Mouse (Mus musculus): ENCODE measurements at regions not wholly inside any gene's neighbourhood (a gene's known extent, or its start where the extent isn't known, plus 50 kb on each side); places are given as distances from the start of the nearest gene placed in this dataset.
A peak's percentile ranks its signal among the peaks of the same experiment; 100 is the strongest.

DNA sequence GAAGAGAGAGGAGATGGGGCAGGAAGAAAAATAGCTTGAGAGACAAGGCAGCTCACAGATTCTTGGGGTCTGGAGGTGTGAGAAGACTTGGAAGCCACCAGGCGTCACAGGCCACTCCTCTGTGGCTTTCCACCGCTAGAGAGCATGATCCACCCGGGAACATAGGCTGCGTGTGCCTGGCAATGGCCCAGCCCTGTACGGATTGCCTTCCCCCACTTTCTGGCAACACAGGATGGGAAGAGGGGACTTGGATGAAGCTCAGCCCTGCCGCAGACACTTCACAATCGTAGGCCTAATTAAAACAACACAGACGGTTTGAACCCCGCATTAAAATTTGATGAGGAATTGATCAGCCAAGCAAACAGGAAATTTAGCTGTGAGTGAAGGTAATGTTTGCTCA lies 209.8 kb downstream of the Dhx35 start:
- H3K9me3 ChIP-seq (replicated peaks; ENCODE audit: control insufficient read depth, low read length): no peaks in the 10 kb centered on the region
- no peak for ATAC-seq (ENCODE audit: insufficient read depth, low FRiP score)
- no peak overlapping the region for H3K9ac ChIP-seq (ENCODE audit: low read length)
- H3K4me3 ChIP-seq (replicated peaks; ENCODE audit: low read length): no peak overlapping the region
- no peaks in the 10 kb centered on the region for H3K27me3 ChIP-seq (ENCODE audit: control insufficient read depth, insufficient read depth, low read length)
- no peaks in the 10 kb centered on the region for H3K4me1 ChIP-seq (ENCODE audit: control insufficient read depth, insufficient read depth, low read length)
- H3K36me3 ChIP-seq (ENCODE audit: control insufficient read depth, insufficient read depth, low read length): no peaks in the 10 kb centered on the region
- no peak overlapping the region for H3K4me2 ChIP-seq (ENCODE audit: low read depth, low read length)
- H3K27ac ChIP-seq (ENCODE audit: low read length): no peak overlapping the region
- WGBS: 66% methylated on average over 9 of the region's 9 CpGs

DNA sequence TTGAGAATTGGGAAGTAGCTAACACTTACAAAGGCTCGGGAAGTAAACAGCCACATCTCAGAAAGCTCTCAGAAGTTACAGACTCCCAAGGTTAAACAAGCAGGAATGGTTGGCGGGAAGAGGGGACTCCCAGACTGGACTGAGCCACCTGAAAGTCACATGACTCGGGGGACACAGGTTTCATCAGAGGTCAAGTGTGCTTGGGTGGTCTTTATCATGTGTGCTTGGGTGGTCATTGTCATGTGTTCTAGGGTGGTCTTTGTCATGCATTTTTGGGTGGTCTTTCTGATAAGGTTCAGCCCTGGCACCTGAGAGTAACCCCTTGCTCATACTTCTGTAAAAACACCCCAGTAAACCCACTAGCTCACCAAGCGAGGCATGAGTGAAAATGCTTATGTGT lies 218.1 kb downstream of the Dhx35 start:
- Histone ChIP-seq H3K9me3 (replicated peaks; ENCODE audit: control insufficient read depth, low read length) (no peaks in the 10 kb centered on the region), H3K4me2 (ENCODE audit: low read depth, low read length) (no peak overlapping the region), H3K9ac (ENCODE audit: low read length) (no peak overlapping the region), H3K4me1 (ENCODE audit: control insufficient read depth, insufficient read depth, low read length) (no peaks in the 10 kb centered on the region), H3K27me3 (ENCODE audit: control insufficient read depth, insufficient read depth, low read length) (no peaks in the 10 kb centered on the region), H3K27ac (ENCODE audit: low read length) (no peak overlapping the region), H3K36me3 (ENCODE audit: control insufficient read depth, insufficient read depth, low read length) (no peaks in the 10 kb centered on the region), H3K4me3 (replicated peaks; ENCODE audit: low read length) (no peak overlapping the region)
- WGBS: 69% methylated on average over 4 of the region's 4 CpGs
- ATAC-seq (ENCODE audit: insufficient read depth, low FRiP score): no peak

GRCm38 (mm10) chr2:159014553-159014952 lies 219.9 kb downstream of the Dhx35 start:
- Histone ChIP-seq H3K36me3 (ENCODE audit: control insufficient read depth, insufficient read depth, low read length) (no peaks in the 10 kb centered on the region), H3K9ac (ENCODE audit: low read length) (no peak overlapping the region), H3K4me3 (replicated peaks; ENCODE audit: low read length) (no peak overlapping the region), H3K4me1 (ENCODE audit: control insufficient read depth, insufficient read depth, low read length) (no peaks in the 10 kb centered on the region), H3K4me2 (ENCODE audit: low read depth, low read length) (no peak overlapping the region), H3K9me3 (replicated peaks; ENCODE audit: control insufficient read depth, low read length) (no peaks in the 10 kb centered on the region), H3K27ac (ENCODE audit: low read length) (no peak overlapping the region), H3K27me3 (ENCODE audit: control insufficient read depth, insufficient read depth, low read length) (no peaks in the 10 kb centered on the region)
- no peak for ATAC-seq (ENCODE audit: insufficient read depth, low FRiP score)
- WGBS: 66% methylated on average over 8 of the region's 8 CpGs

DNA sequence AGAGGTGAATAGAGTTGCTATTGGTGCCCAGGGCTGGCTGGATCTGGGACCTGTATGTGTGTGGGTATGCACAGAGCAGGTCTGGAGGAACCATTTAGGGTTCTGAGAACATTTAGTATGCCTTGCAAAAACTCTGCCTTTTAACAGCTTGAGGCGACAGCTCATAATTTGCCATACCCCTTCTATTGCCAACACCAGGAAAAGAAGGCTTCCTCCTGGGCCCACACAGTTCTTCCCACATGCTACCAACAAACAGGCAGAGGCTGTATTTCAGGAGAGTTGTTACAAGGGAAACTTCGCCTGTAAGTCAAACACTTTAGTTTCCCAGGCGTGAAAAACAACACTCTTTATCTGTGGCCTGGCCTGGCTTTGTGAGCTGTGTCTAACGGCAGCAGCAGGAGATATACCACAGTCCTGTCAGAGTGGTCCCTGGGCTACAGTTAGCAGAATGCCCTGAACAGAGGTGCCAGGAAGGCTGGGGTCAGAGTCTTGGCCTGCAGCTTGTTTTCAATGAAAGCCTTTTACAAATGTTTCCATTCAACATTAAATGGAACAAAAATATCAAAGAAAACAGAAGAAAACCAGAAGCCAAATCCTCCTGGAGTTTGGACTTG lies 225.4 kb downstream of the Dhx35 start:
- no peak overlapping the region for H3K9ac ChIP-seq (ENCODE audit: low read length)
- 37% methylated on average over 4 of the region's 4 CpGs for WGBS
- H3K27ac ChIP-seq (ENCODE audit: low read length): no peak overlapping the region
- H3K36me3 ChIP-seq (ENCODE audit: control insufficient read depth, insufficient read depth, low read length): no peaks in the 10 kb centered on the region
- no peaks in the 10 kb centered on the region for H3K9me3 ChIP-seq (replicated peaks; ENCODE audit: control insufficient read depth, low read length)
- H3K4me1 ChIP-seq (ENCODE audit: control insufficient read depth, insufficient read depth, low read length): no peaks in the 10 kb centered on the region
- no peak overlapping the region for H3K4me3 ChIP-seq (replicated peaks; ENCODE audit: low read length)
- H3K4me2 ChIP-seq (ENCODE audit: low read depth, low read length): no peak overlapping the region
- ATAC-seq (ENCODE audit: insufficient read depth, low FRiP score): no peak
- H3K27me3 ChIP-seq (ENCODE audit: control insufficient read depth, insufficient read depth, low read length): no peaks in the 10 kb centered on the region

GRCm38 (mm10) chr2:159032147-159032546 lies 237.5 kb downstream of the Dhx35 start:
- no peaks in the 10 kb centered on the region for H3K4me1 ChIP-seq (ENCODE audit: control insufficient read depth, insufficient read depth, low read length)
- H3K4me2 ChIP-seq (ENCODE audit: low read depth, low read length): no peak overlapping the region
- no peaks in the 10 kb centered on the region for H3K9me3 ChIP-seq (replicated peaks; ENCODE audit: control insufficient read depth, low read length)
- H3K27me3 ChIP-seq (ENCODE audit: control insufficient read depth, insufficient read depth, low read length): no peaks in the 10 kb centered on the region
- no peaks in the 10 kb centered on the region for H3K36me3 ChIP-seq (ENCODE audit: control insufficient read depth, insufficient read depth, low read length)
- H3K4me3 ChIP-seq (replicated peaks; ENCODE audit: low read length): no peak overlapping the region
- ATAC-seq (ENCODE audit: insufficient read depth, low FRiP score): no peak
- 65% methylated on average over 8 of the region's 8 CpGs for WGBS
- no peak overlapping the region for H3K9ac ChIP-seq (ENCODE audit: low read length)
- H3K27ac ChIP-seq (ENCODE audit: low read length): no peak overlapping the region

- Histone ChIP-seq H3K4me1 (ENCODE audit: control insufficient read depth, insufficient read depth, low read length) (no peaks in the 10 kb centered on the region), H3K4me2 (ENCODE audit: low read depth, low read length) (no peak overlapping the region), H3K9me3 (replicated peaks; ENCODE audit: control insufficient read depth, low read length) (no peaks in the 10 kb centered on the region), H3K4me3 (replicated peaks; ENCODE audit: low read length) (no peak overlapping the region), H3K9ac (ENCODE audit: low read length) (no peak overlapping the region), H3K27ac (ENCODE audit: low read length) (no peak overlapping the region), H3K27me3 (ENCODE audit: control insufficient read depth, insufficient read depth, low read length) (no peaks in the 10 kb centered on the region), H3K36me3 (ENCODE audit: control insufficient read depth, insufficient read depth, low read length) (no peaks in the 10 kb centered on the region)
- WGBS: 18% methylated on average over 4 of the region's 4 CpGs
- no peak for ATAC-seq (ENCODE audit: insufficient read depth, low FRiP score)
Observed at GRCm38 (mm10) chr2:159039916-159040315, 245.3 kb downstream of the Dhx35 start.

- no peak overlapping the region for H3K4me3 ChIP-seq (replicated peaks; ENCODE audit: low read length)
- peaks cover 4% of the 10 kb centered on the region; the same call in 1 of the 2 replicates for H3K4me1 ChIP-seq (ENCODE audit: control insufficient read depth, insufficient read depth, low read length)
- no peaks in the 10 kb centered on the region for H3K27me3 ChIP-seq (ENCODE audit: control insufficient read depth, insufficient read depth, low read length)
- H3K4me2 ChIP-seq (ENCODE audit: low read depth, low read length): no peak overlapping the region
- no peak overlapping the region for H3K9ac ChIP-seq (ENCODE audit: low read length)
- peak; percentile 69 for ATAC-seq (ENCODE audit: insufficient read depth, low FRiP score)
- H3K27ac ChIP-seq (ENCODE audit: low read length): no peak overlapping the region
- no peaks in the 10 kb centered on the region for H3K36me3 ChIP-seq (ENCODE audit: control insufficient read depth, insufficient read depth, low read length)
- 58% methylated on average over 10 of the region's 10 CpGs for WGBS
- H3K9me3 ChIP-seq (replicated peaks; ENCODE audit: control insufficient read depth, low read length): no peaks in the 10 kb centered on the region
Observed at GRCm38 (mm10) chr2:159053534-159053933, 258.9 kb downstream of the Dhx35 start.

GRCm38 (mm10) chr2:159053936-159054335 lies 259.3 kb downstream of the Dhx35 start:
- Histone ChIP-seq H3K27me3 (ENCODE audit: control insufficient read depth, insufficient read depth, low read length) (no peaks in the 10 kb centered on the region), H3K36me3 (ENCODE audit: control insufficient read depth, insufficient read depth, low read length) (no peaks in the 10 kb centered on the region), H3K4me2 (ENCODE audit: low read depth, low read length) (no peak overlapping the region), H3K4me1 (ENCODE audit: control insufficient read depth, insufficient read depth, low read length) (peaks cover 4% of the 10 kb centered on the region; the same call in 1 of the 2 replicates), H3K9me3 (replicated peaks; ENCODE audit: control insufficient read depth, low read length) (no peaks in the 10 kb centered on the region), H3K4me3 (replicated peaks; ENCODE audit: low read length) (no peak overlapping the region), H3K9ac (ENCODE audit: low read length) (no peak overlapping the region), H3K27ac (ENCODE audit: low read length) (no peak overlapping the region)
- 58% methylated on average over 4 of the region's 4 CpGs for WGBS
- no peak; the same call in 1 of the 2 replicates for ATAC-seq (ENCODE audit: insufficient read depth, low FRiP score)

DNA sequence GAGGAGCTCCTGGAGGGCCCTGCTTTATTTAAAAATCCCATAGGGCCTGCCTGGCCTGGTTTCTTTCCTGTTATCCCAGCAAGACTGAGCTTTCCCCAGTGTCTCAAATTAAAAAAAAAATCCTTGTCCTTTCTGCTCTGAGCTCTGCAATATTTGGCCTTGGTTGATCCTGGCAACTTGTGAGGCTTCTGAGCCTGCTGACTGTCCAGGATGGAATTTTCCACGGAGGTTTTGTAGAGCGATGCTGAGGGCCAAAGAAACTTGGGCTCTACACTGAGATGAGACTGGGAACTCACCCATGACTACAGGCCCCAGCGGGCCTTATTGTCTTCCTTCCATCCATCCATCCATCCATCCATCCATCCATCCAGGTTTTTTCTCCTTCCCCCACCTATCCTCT lies 259.8 kb downstream of the Dhx35 start:
- WGBS: 89% methylated on average over 3 of the region's 3 CpGs
- no peaks in the 10 kb centered on the region for H3K9me3 ChIP-seq (replicated peaks; ENCODE audit: control insufficient read depth, low read length)
- no peak overlapping the region for H3K4me2 ChIP-seq (ENCODE audit: low read depth, low read length)
- no peak overlapping the region for H3K9ac ChIP-seq (ENCODE audit: low read length)
- H3K4me1 ChIP-seq (ENCODE audit: control insufficient read depth, insufficient read depth, low read length): peaks cover 4% of the 10 kb centered on the region; the same call in 1 of the 2 replicates
- H3K27me3 ChIP-seq (ENCODE audit: control insufficient read depth, insufficient read depth, low read length): no peaks in the 10 kb centered on the region
- no peak overlapping the region for H3K4me3 ChIP-seq (replicated peaks; ENCODE audit: low read length)
- ATAC-seq (ENCODE audit: insufficient read depth, low FRiP score): no peak
- H3K36me3 ChIP-seq (ENCODE audit: control insufficient read depth, insufficient read depth, low read length): no peaks in the 10 kb centered on the region
- H3K27ac ChIP-seq (ENCODE audit: low read length): no peak overlapping the region
